Mouse (Mus musculus): Measurements from ENCODE around the gene Pcp4l1.
"Not testable (repeated sequence)": the region's sequence is repeated elsewhere in the genome, so short reads cannot be mapped to it uniquely, and the experiment has no call there.

Pcp4l1 gene

DNA sequence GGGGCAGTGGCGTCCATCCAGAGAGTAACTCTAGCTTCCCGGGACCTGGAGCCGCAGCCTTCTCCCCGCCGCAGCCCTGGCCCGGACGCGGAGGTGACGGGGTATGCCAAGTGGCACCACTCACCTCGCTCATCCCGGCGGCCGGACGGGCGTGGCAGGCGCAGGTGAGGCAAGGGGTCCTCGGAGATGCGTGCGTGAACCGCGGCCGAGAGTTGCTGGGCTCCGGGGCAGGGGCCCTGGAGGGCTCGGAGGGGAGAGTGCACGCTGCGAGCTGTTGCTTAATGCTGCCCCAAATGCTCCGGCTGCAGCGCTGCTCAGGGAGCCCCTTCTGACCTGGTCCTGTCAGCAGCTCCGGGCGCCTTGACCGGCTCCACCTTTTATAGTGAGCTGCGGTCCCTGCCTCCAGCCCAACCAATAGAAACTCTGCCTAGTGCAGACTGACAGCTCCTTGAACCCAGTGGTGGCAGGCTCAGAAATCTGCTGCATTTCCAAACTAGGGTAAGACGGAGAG is at the start of gene Pcp4l1:
TSS of gene Pcp4l1 (minus strand) at position 382 of the 511 bp plus-strand sequence.
- no peak for DNase-seq (ENCODE audit: extremely low read depth, low read depth)

DNA sequence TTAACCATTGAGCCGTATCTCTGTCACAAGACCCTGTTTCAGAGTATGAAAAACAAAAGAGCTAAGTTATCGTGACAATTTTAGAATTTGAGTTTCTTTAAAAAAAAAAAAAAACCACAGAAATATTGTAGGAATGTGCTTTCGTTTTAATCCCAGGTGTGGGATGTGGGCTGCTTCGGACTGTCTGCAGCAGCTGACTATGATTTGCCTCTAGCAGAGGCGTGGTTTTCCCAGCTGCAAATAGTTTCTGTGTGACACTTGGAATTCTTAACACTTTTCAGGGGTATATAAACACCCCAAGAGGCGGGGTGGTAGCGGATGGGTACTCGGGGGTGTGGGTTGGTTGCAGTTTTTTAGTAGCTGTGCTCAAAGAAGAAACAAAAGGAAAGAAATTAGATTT is 49.3 kb upstream of the Pcp4l1 start:
- no peak for DNase-seq (ENCODE audit: extremely low read depth, low read depth)

DNA sequence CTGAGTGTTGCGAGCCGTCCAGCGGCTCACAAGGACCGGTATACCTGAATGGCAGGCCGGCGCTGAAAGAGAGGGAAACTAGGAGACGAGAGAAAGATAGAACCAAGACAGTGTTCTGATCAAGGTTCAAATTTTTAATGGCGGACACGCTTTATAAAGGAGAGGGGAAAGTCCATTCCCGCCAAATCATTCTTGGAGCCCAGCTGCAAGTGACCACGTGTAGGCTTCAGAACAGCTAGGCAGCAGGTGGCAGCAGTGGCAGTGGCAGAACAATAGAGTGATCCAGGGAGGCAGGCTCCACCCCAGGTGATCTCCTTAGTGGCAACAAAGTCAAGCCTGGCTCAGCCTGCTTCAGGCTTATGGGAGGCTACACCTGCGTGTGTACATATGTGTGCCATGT is 45.9 kb upstream of the Pcp4l1 start:
- DNase-seq (ENCODE audit: extremely low read depth, low read depth): not testable (repeated sequence)

DNA sequence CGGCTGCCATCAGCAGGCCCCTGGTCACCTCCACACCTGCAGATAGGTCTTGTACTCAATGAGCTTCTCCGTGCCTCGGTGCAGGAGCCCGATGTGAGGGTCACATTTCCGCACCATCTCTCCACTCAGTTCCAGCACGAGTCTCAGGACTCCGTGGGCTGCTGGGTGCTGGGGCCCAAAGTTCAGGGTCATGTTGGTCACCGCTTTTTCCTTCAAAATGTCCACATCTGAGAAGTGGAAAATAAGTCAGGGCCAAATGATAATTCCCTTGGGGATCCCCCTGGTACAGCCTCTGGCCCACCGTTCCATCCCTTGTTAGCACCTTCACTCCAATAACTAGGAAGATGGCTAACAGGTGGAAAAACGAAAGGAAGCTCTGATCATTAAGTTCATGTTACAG is 44.8 kb upstream of the Pcp4l1 start:
- DNase-seq (ENCODE audit: extremely low read depth, low read depth): no peak

DNA sequence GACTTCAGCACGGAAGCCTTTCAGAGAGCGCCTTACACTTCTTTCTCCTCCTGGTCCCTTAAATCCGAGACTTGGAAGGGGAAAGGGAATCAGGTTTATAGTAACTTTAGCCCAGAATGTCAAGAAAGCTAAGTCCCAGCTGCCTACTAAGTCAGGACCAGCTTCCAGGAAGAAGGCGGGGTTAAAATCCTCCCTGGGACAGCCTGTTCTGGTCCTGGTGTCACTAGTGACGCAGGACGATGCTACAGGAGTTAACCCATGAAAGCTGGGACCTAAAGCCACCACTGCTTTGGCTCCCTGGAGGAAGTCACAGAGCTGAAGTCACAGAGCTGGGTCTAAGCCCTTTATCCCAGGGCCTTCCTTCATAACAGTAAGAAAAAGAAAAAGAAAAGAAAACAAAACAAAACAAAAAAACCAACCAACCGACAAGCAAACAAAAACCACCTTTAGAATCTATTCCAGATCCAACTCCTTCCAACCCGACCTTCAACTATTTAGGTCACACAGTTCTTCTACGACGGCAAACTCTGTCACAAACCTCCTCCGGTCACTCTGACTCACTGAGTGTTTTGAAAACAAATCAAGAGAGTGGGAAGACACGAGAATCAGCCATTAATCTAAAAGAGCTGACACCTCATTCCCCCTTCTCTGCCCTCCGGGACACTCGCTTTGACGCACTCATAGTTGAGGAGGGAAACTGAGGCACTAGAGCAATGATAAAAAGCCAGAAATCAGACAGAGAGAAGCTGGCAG is 44.1 kb upstream of the Pcp4l1 start:
- no peak for DNase-seq (ENCODE audit: extremely low read depth, low read depth)

DNA sequence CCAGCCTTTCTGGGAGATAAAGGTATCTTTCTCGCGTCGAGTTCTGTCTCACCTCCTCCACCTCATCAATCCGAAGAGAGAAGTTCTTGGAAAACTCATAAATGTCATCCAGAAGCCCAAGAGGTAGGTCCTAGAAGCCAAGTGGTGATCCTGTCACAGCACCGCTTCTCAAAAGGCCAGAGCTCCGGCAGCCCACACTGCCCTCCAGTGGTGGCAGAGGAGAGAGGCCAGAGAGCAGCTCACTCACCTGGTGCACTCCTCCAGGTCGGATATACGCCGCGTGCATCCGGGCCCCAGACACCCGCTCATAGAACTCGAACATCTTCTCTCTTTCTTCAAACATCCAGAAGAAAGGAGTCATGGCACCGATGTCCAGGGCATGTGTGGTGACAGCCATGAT is 42.4 kb upstream of the Pcp4l1 start:
- no peak for DNase-seq (ENCODE audit: extremely low read depth, low read depth)

DNA sequence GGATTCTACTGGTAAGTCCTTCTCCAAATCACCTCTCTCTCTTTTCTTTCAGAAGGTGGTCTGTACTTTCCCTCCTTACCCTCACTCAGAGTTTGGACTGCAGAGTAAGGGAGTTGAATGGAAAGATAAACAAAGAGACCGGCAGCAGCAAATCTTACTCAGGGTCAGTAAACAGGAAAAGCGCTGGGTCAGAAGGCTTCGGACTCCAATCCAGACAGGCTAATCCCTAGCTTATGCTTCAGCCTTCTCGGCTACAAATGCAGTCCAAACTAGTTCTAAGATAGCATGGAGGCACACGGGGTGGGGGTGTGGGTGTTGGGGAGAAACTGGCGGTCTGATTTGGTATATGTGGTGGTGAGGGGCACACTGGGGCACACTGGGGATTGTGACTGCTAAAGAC is 41.4 kb upstream of the Pcp4l1 start:
- DNase-seq (ENCODE audit: extremely low read depth, low read depth): no peak

DNA sequence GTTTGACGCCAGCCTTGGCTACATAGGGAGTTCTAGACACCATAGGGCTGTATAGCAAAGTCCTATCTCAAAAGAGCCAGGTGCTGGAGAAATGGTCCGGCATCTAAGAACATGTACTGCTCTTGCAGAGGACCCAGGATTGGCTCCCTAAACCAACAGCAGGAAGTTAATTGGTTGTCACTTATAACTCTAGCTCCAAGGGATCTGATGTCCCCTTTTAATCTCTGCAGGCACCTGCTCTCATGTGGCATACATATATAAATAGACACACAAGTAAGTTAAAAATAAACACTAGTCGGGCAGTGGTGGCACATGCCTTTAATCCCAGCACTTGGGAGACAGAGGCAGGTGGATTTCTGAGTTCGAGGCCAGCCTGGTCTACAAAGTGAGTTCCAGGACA is 39.7 kb upstream of the Pcp4l1 start:
- DNase-seq (ENCODE audit: extremely low read depth, low read depth): no peak

DNA sequence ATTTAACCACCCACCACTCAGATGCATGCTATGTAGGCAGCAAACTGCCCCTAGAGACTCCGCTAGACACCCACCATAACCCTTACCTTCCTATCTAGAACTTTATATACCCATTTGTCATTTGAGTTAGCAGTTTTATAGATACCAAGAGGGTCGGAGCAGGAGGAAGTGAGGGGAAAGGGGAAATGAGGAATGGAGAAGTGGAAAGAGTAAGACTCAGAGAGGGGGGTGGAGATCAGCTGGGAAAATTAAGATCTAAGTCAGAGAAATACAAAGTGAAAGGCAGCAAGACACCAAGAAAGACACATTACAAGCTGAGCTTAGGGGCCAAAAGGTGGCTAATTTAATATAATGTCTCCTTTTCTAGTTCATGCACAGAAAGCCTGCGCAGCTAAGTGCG is 38.5 kb upstream of the Pcp4l1 start:
- no peak for DNase-seq (ENCODE audit: extremely low read depth, low read depth)

DNA sequence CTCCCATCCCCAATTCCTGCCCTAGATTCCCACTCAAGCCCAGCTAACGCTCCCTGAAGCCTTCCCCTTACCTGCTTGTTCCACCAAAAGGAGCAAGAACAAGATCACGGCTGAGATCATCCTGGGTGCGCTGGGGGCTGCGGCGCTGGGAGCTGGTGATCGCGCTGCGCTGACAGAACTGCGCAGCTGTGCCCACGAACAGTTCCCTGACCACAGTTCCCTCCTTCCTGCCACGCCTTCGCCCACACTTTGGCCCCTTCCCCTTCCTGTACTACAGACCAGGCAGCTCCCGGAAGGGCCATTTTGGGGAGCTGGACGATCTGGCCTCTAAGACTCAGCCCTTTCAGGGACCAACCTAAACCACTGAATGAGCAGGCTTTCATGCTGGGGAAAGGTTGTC is 38.1 kb upstream of the Pcp4l1 start, which contains the start of gene Fcer1g:
TSS of gene Fcer1g (minus strand) at position 240 of the 400 bp plus-strand sequence.
- DNase-seq (ENCODE audit: extremely low read depth, low read depth): no peak

DNA sequence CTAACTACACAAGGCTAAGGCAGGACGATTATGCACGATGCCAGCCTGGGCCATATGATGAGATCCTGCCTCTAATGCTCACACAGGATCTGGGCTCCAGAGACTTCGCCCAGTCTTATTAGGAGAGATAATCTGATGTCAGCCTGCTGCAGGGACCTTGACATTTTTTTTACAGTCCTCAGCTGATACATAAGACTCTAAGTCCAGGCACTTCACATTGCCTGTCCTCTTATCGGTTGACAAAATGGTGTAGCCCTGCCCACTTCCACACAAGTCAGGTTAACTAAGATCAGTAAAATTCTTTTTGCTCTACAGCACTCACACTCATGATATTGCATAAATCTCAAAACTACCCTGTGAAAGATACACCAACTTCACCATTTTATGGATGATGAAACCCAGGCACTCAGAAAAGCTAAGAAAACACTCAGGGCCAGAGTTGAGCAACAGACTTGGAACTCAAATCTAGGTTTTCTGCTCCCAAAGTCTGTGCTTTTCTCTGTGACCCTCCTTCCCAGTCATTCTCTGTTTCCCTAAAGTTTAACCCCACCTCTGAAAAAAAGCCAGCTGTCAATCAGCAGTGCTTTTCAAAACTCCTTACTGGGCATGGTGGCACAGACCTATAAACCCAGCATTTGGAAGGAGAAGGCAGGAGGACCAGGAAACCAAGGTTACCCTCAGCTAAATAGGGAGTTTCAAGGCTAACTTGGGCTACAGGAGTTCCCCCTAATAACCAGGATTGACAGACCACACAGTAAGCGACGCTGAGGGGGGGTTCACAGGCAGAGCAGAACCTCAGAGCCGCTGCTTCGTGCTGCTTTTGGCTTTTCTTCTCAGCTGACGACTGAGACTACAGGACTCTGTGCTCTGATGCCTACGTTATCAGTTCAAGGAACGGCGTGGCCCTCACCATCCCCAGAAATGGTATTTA is 37.0 kb upstream of the Pcp4l1 start:
- no peak for DNase-seq (ENCODE audit: extremely low read depth, low read depth)

DNA sequence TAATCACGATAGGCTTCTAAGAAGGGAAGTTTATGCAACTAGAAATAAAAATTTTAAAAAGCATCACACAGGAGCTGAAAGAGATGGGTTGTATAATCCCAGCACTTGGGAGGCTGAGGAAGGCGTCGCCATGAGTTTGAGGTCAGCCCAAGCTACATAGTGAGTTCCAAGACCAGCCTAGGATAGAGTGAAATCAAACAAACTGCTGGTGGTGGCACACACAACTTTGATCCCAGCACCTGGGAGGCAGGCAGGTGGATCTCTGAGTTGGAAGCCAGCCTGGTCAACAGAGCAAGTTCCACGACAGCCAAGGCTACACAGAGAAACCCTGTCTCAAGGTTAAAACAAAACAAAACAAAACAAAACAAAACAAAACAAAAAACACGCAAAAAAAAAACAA is 36.3 kb upstream of the Pcp4l1 start:
- DNase-seq (ENCODE audit: extremely low read depth, low read depth): no peak

DNA sequence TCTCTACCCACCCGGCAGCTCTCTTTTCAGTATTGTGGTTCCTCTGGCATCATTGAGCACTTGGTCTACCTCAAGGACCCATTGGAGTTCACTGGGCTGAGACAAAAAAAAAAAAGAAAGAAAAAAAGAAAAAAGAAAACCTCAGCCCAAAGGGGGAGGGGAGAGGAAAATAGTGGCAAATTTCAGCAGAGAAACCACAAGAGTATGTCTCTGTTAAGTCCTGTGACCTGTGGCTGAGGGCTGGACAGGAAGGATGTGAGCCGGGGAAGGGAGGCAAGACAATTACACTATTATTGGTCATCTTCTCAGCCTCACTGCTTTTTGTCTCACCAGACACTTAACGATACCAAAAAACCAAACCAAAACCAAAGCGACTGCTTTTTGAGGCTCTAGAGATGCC is 35.8 kb upstream of the Pcp4l1 start:
- no peak for DNase-seq (ENCODE audit: extremely low read depth, low read depth)

DNA sequence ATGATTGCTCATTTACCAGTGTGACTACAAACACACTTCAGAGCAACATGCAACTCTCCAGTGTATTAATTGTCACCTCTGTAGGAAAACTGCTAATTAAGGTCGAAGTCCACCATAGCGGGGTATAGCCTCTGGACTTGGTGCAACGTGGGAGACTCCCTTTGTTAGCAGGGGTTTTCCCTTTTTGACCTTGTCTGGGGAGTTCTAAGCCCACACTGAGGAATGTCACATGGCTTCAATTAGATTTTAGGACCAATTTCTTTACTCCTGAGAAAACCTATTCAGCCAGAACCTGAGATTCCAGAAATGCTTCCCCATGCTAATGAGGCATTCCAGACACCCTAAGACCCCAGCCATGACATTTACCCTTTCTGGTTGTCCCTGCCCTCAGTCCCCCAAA is 34.1 kb upstream of the Pcp4l1 start:
- no peak for DNase-seq (ENCODE audit: extremely low read depth, low read depth)

DNA sequence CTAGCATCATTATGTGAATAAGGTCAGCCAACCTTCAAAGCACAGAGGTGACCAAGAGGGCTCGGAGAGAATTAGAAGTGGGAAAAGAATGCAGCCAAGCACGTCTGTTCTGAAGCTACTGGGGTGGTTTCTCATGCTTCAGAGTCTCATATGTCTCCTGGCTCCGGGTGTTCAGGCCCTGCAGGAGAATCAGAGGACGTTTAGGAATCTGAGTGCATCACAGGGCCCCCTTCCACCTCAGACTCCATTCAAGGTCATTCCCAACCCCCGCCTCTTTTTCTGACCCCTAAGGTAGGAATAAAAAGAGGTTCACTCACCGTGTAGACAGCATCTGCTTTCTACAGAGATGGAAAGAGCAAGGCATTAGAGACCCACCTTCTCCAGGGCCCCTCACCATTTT is 33.7 kb upstream of the Pcp4l1 start:
- no peak for DNase-seq (ENCODE audit: extremely low read depth, low read depth)

DNA sequence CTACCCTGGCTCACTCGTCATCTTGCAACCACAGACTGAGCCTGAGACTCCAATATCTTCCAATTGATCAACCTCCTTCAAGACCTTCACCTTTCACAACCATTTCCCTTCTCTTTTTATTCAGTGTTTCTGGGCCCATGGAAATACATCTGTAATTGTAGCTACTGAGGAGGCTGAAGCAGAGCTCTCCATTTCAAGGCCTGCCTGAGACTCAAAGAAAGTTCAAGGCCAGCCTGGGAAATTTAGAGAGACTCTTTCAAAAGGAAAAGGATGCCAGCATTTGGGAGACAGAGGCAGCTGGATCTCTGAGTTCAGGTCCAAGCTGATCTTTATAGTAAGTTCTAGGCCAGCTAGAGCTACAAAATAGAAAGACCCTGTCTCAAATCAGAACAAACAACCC is 31.8 kb upstream of the Pcp4l1 start:
- DNase-seq (ENCODE audit: extremely low read depth, low read depth): no peak

DNA sequence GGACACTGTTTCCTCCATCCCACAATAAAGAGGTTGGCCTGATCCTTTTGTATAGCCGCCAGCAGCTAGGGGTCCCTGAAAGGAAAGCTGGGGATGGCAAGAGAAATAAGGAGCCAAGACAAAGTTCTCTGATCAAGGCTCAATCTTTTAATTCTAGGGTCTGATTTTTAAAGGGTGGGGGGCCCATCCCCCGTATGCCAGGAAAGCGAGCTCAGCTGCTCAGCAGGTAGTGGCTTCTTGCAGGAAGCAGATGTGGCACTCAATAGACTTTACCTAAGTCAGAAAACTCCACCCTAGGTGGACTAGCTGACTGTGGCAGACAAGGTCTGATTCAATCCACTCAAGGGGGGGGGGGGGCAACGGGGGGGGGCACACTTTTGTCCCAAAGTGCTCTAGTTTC is 30.7 kb upstream of the Pcp4l1 start:
- no peak for DNase-seq (ENCODE audit: extremely low read depth, low read depth)

DNA sequence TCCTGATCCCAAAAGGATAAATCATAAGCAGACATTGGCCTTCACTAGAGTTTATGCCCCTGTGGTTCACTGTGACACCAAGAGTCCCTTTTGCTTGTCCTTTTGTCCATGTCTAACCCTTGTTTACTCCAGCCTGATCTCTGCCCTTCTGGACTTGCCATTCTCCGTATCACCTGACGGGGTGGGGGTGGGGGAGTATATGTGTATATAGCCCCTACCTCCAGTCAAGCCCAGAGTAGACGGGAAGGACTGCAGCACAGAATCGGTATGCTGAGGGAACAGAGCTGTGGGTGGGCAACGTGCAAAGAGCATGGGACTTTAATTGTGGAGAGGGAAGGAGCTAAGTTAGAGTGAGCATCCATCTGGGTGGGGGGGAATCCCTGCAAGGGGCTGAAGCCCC is 28.8 kb upstream of the Pcp4l1 start, which contains the start of gene Apoa2:
TSS of gene Apoa2 (plus strand) at position 198 of the 400 bp plus-strand sequence.
- no peak for DNase-seq (ENCODE audit: extremely low read depth, low read depth)

DNA sequence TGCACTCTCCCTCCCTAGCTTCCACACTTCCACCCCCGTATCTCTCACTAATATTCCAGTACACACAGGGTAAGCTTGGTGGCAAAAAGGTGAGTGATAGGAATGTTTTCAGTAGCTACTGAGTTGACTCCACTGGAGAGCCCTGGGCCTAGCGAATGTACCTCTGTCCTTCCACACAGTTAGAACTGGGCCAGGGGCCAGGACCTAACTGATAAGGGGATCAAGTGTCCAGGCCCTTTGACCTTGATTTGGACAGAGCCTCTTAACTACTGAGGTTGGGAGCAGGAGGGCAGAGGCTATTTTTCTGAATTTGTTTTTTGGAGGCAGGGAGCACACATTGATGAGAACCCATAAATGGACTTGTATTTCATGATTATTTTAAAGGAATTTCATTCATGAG is 27.7 kb upstream of the Pcp4l1 start:
- no peak for DNase-seq (ENCODE audit: extremely low read depth, low read depth)

DNA sequence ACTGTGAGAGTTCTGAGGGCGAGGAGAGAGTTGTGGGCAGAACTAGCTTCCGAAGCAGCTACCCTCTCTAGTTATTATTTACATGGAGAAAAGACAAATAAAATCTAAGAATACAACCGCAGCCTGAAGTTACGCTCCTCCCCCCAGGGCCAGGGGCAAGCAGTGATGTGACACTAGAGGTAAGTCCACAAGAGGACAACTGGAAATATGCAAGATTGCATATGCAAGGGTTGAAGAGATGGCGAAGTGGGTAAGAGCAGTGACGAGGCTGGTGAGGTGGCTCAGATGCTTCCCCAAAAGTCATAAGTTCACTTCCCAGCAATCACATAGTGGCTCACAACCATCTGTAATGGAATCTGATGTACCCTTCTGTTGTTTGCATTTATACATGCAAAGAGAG is 27.1 kb upstream of the Pcp4l1 start:
- DNase-seq (ENCODE audit: extremely low read depth, low read depth): no peak

DNA sequence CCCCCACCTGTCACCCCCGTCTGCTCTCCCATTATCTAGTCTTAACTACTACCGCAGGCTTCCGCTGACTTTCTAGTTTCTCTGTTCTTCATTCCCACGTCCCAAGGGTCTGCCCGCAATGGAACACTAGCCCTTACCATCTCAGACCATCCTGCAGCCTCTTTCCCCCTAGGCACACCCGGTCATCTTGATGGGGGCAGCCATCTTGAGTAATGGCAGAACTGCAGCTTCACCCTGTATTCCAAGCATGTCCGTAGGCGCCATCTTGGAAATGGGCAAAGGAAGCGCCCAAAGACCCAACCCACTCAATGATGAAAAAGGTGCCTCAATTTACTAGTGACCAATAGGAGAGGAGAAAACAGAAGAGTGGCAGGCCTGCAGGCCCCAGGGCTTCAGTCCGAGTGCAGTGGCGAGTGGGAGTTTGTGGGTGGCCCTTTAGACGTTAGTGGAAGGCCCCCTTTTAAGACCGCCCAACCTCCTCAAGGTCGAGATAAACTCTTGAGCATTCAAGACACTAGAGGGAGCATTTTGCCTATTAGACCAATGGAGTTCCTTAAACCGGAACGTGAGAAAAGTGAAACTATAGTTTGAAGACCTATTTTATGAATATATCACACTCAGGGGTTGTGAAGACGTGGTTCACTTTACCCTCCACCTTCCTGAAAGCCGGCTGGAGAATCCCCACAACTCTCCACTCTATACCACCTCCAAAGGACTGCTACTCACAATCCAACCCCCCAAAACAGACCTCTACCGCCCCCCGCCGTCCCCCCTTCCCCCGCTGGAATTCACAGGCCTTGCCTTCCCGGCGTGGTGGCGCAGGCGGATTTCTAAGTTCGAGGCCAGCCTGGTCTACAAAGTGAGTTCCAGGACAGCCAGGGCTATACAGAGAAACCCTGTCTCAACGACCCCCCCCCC is 26.4 kb upstream of the Pcp4l1 start, which contains the start of gene Tomm40l:
TSS of gene Tomm40l (minus strand) at position 277 of the 918 bp plus-strand sequence.
- DNase-seq (ENCODE audit: extremely low read depth, low read depth): peak; percentile 99
